In the genomic region with DNA sequence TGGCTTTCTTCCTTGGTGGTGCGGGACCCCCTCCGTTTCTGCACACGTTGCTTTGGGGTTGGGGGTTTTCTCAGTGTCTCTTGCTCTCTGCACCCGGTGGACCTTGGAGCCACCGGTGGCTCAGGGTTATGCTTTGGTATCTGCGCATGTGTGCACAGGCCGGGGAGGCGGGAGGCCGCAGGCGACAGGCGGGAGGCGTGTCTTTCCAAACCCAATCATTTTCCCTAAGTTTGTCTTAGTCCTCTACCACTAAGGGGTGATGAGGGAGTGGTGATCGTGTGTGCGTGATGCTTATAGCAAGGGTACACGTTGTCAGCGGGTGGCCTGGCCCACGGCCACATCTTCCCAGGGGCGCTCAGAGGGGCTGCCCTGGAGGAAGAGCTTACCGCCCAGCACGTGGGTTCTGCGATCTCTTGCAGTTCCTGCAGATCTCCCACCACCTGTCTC, we compare ENCODE assay signal across 8 mouse cellular contexts. TPM values are rescaled to one million over a fixed set of nuclear protein-coding genes. Genes with fewer than 3 reads are reported as not detected.
A peak's percentile ranks its signal among the peaks of the same experiment; 100 is the strongest.
DNase-seq lines count a peak whose midpoint lies in the region; ATAC-seq and TF ChIP-seq lines count a peak whose summit lies in the region.

No protein-coding gene starts in this region.

- H3K4me2 ChIP-seq in hindbrain, embryonic 16.5 days (ENCODE audit: low read length) = peak overlapping the region; percentile 98
- peak overlapping the region; percentile 74 for H3K4me2 ChIP-seq in lung, postnatal 0 days (replicated peaks; ENCODE audit: low read depth, low read length)

- H3K36me3 ChIP-seq in hindbrain, embryonic 16.5 days (ENCODE audit: control insufficient read depth, insufficient read depth, low read length) = peaks cover 7% of the 10 kb centered on the region; the same call in 1 of the 2 replicates
- H3K36me3 ChIP-seq in lung, postnatal 0 days (ENCODE audit: insufficient read depth, low read length) = 0 out of 2 replicates have a peak, but pooled peaks cover 2% of the 10 kb centered on the region

- no peak for TF ChIP-seq CTCF in lung, postnatal 0 days (IDR thresholded peaks at IDR 0.05)

- peak overlapping the region; percentile 48 for H3K4me3 ChIP-seq in hindbrain, embryonic 16.5 days (ENCODE audit: low read length)
- H3K4me3 ChIP-seq in lung, postnatal 0 days (ENCODE audit: low read depth, low read length) = peak overlapping the region; percentile 29; the same call in 1 of the 2 replicates

- WGBS in hindbrain, embryonic 16.5 days = 2% methylated on average over 19 of the region's 21 CpGs
- WGBS in lung, postnatal 0 days = 3% methylated on average over 21 of the region's 21 CpGs

- peak; percentile 91 for ATAC-seq in hindbrain, embryonic 16.5 days
- peak; percentile 64 for ATAC-seq in lung, postnatal 0 days

- no peaks in the 10 kb centered on the region for H3K9me3 ChIP-seq in hindbrain, embryonic 16.5 days (ENCODE audit: control insufficient read depth, low read length)
- no peaks in the 10 kb centered on the region for H3K9me3 ChIP-seq in lung, postnatal 0 days (ENCODE audit: low read length)

- peak overlapping the region; percentile 69 for H3K9ac ChIP-seq in hindbrain, embryonic 16.5 days (ENCODE audit: low read depth, low read length)
- no peak overlapping the region for H3K9ac ChIP-seq in lung, postnatal 0 days (replicated peaks; ENCODE audit: low read depth)

- DNase-seq in adrenal gland, postnatal 14 days = peak; percentile 83
- peak; percentile 72 to 74 for DNase-seq in cerebellum, postnatal 10 days
- peak; percentile 52 to 55 for DNase-seq in frontal cortex, postnatal 10 days (ENCODE audit: low spot score in 2 of 2)
- peak; percentile 62 to 64 for DNase-seq in layer of hippocampus, postnatal 36 days
- DNase-seq in lung, postnatal 0 days (ENCODE audit: low spot score) = peak; percentile 67
- DNase-seq in ovary, postnatal 36 days (ENCODE audit: low spot score) = peak; percentile 55
- no peak for DNase-seq in MN1 (ENCODE audit: low spot score)

- TF ChIP-seq EP300 in lung, postnatal 0 days (IDR thresholded peaks at IDR 0.05) = no peak

- H3K27ac ChIP-seq in hindbrain, embryonic 16.5 days (ENCODE audit: low read depth, low read length) = no peak overlapping the region
- H3K27ac ChIP-seq in lung, postnatal 0 days (ENCODE audit: low read length) = no peak overlapping the region

- H3K27me3 ChIP-seq in hindbrain, embryonic 16.5 days (replicated peaks; ENCODE audit: control insufficient read depth, insufficient read depth, low read length) = no peaks in the 10 kb centered on the region
- H3K27me3 ChIP-seq in lung, postnatal 0 days (replicated peaks; ENCODE audit: insufficient read depth, low read length) = no peaks in the 10 kb centered on the region

- H3K4me1 ChIP-seq in hindbrain, embryonic 16.5 days (ENCODE audit: control insufficient read depth, insufficient read depth, low read depth, low read length) = peaks cover 14% of the 10 kb centered on the region
- peaks cover 12% of the 10 kb centered on the region for H3K4me1 ChIP-seq in lung, postnatal 0 days (ENCODE audit: insufficient read depth, low read depth, low read length)

RNA-seq across cellular contexts. Expression of a gene that starts 0.9 kb away (rescaled TPM):
- total RNA-seq in adrenal gland, postnatal 14 days (2021) = 1.2 and 2.2 TPM in 2 replicates
- 1.2 and 1.5 TPM in 2 replicates for polyA plus RNA-seq in hindbrain, embryonic 16.5 days (2015; fragmentation: Nextera tagmentation; extraction: Ambion mirVana)
- under 1 TPM; 0.30 to 0.32 TPM for total RNA-seq in layer of hippocampus, postnatal 36 days (2021)
- polyA plus RNA-seq in lung, postnatal 0 days (2015; fragmentation: Nextera tagmentation; extraction: Ambion mirVana) = 0.08 TPM in 1 of 2 replicates, not detected in the other

RNA-seq across cellular contexts. Expression of a gene that starts 29.4 kb away (rescaled TPM):
- total RNA-seq in adrenal gland, postnatal 14 days (2021) = 20.1 and 29.6 TPM in 2 replicates
- 24.4 and 26.3 TPM in 2 replicates for polyA plus RNA-seq in hindbrain, embryonic 16.5 days (2015; fragmentation: Nextera tagmentation; extraction: Ambion mirVana)
- total RNA-seq in layer of hippocampus, postnatal 36 days (2021) = 10 to 100 TPM; 18.7 to 20.1 TPM
- 7.3 TPM in 2 replicates for polyA plus RNA-seq in lung, postnatal 0 days (2015; fragmentation: Nextera tagmentation; extraction: Ambion mirVana)

RNA-seq across cellular contexts. Expression of a gene that starts 29.8 kb away (rescaled TPM):
- total RNA-seq in adrenal gland, postnatal 14 days (2021) = 253 and 279 TPM in 2 replicates
- 203 and 237 TPM in 2 replicates for polyA plus RNA-seq in hindbrain, embryonic 16.5 days (2015; fragmentation: Nextera tagmentation; extraction: Ambion mirVana)
- total RNA-seq in layer of hippocampus, postnatal 36 days (2021) = 100 to 1,000 TPM; 200 to 203 TPM
- polyA plus RNA-seq in lung, postnatal 0 days (2015; fragmentation: Nextera tagmentation; extraction: Ambion mirVana) = 178 and 181 TPM in 2 replicates

RNA-seq across cellular contexts. Expression of a gene that starts 43.0 kb away (rescaled TPM):
- total RNA-seq in adrenal gland, postnatal 14 days (2021) = not detected in 2 replicates
- polyA plus RNA-seq in hindbrain, embryonic 16.5 days (2015; fragmentation: Nextera tagmentation; extraction: Ambion mirVana) = not detected in 2 replicates
- total RNA-seq in layer of hippocampus, postnatal 36 days (2021) = not detected
- polyA plus RNA-seq in lung, postnatal 0 days (2015; fragmentation: Nextera tagmentation; extraction: Ambion mirVana) = not detected in 2 replicates

RNA-seq across cellular contexts. Expression of a gene that starts 53.6 kb away (rescaled TPM):
- 19.1 and 23.6 TPM in 2 replicates for total RNA-seq in adrenal gland, postnatal 14 days (2021)
- 27.7 and 35.0 TPM in 2 replicates for polyA plus RNA-seq in hindbrain, embryonic 16.5 days (2015; fragmentation: Nextera tagmentation; extraction: Ambion mirVana)
- 10 to 100 TPM; 24.2 to 26.7 TPM for total RNA-seq in layer of hippocampus, postnatal 36 days (2021)
- 23.4 and 25.2 TPM in 2 replicates for polyA plus RNA-seq in lung, postnatal 0 days (2015; fragmentation: Nextera tagmentation; extraction: Ambion mirVana)
